ENCODE assay signal across 8 mouse cellular contexts in the genomic region with DNA sequence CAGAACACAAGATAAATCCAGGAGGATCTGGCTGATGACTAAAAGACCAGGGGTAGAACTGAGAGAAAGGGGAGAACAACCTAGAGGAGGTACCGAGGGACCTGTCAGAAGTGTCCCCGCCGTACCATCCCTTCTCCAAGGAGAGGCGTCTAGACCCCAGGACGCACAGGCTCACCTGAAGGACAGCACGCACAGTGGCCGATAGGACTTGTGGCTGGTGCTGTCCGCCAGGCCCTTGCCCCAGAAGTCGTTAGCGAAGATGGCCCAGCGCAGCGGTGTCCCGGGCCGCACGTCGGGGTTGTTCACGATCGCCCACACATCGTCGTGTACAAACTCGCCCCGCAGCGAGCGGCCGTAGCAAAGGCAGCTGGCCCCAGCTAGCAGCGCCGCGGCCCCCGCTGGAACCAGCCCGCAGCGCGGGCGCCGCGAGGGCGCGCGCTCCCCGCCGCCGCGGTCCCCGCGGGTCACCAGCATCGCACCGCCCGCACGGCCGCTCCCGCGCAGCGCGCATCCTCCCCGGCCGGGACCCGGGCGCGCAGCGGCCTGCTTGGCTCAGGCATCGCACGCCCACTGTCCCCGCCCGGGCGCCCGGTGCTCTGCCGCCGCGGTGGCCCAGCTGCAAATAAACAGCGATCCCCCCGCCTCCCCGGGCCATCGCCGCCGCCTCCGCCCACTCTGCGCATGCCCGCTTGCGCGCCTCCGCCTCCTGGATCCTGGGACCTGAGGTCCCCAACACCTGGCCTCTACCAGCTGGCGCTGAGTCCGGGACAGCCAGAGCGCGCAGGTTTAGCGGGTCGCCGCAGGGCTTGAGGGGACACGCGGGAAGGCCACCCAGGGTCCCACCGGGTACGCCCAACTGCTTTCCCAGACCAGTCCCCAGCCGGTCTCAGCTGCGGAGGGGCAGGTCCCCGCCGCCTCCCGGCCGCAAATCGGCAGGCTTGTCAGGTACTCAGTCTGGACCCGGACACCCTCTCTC. TPM values are rescaled to one million over a fixed set of nuclear protein-coding genes. Genes with fewer than 3 reads are reported as not detected.
DNase-seq lines count a peak whose midpoint lies in the region; ATAC-seq lines count a peak whose summit lies in the region.

A gene (minus strand): TSS at position 664 of the 976 bp plus-strand sequence.

- peak; percentile 85 to 96 for DNase-seq in adrenal gland, adult (ENCODE audit: inconsistent age in 2 of 2, low spot score in 1 of 2)
- peak; percentile 78 for DNase-seq in gastrocnemius, postnatal 10 days
- DNase-seq in left cerebral cortex, postnatal 14 days (ENCODE audit: low spot score in 2 of 2), result peak; percentile 29 to 67
- peak; percentile 59 for DNase-seq in right cerebral cortex, postnatal 36 days (ENCODE audit: low spot score in 2 of 2)
- DNase-seq in yolk sac, embryonic 10.5 days (ENCODE audit: low spot score), result peak; percentile 74

- H3K4me3 ChIP-seq in hindbrain, embryonic 16.5 days (ENCODE audit: low read length), result peak within 1 kb of the TSS; percentile 84

- intact Hi-C loops in left cerebral cortex, postnatal 14 days (cut with DNase I), result loop anchor here (10.0 kb wide), 2 partner anchors 111 to 241 kb away; no protein-coding TSS in a partner anchor

- no peaks in the 10 kb centered on the region for H3K36me3 ChIP-seq in hindbrain, embryonic 16.5 days (ENCODE audit: control insufficient read depth, insufficient read depth, low read length)

- peaks cover 14% of the 10 kb centered on the region for H3K4me1 ChIP-seq in hindbrain, embryonic 16.5 days (ENCODE audit: control insufficient read depth, insufficient read depth, low read depth, low read length)

- ATAC-seq in common myeloid progenitor, adult 5-6 weeks (replicated peaks; ENCODE audit: low read depth, poor library complexity, severe bottlenecking), result peak; percentile 43
- ATAC-seq in hindbrain, embryonic 16.5 days, result peak; percentile 89
- peak; percentile 61 for ATAC-seq in megakaryocyte progenitor cell, adult 5-6 weeks (replicated peaks; ENCODE audit: poor library complexity)

- H3K4me2 ChIP-seq in hindbrain, embryonic 16.5 days (ENCODE audit: low read length), result peak within 1 kb of the TSS; percentile 86

- peak within 1 kb of the TSS; percentile 89 for H3K9ac ChIP-seq in hindbrain, embryonic 16.5 days (ENCODE audit: low read depth, low read length)

- H3K27ac ChIP-seq in hindbrain, embryonic 16.5 days (ENCODE audit: low read depth, low read length), result peak within 1 kb of the TSS; percentile 75

- H3K9me3 ChIP-seq in hindbrain, embryonic 16.5 days (ENCODE audit: control insufficient read depth, low read length), result peaks cover 3% of the 10 kb centered on the region; the same call in 1 of the 2 replicates

- no peaks in the 10 kb centered on the region; the same call in 1 of the 2 replicates for H3K27me3 ChIP-seq in hindbrain, embryonic 16.5 days (replicated peaks; ENCODE audit: control insufficient read depth, insufficient read depth, low read length)

- WGBS in hindbrain, embryonic 16.5 days, result under 1% methylated on average over 78 of the region's 99 CpGs

RNA-seq across cellular contexts. Expression of the gene that starts here (rescaled TPM):
- under 0.01 and 0.19 TPM in 2 replicates for total RNA-seq in common myeloid progenitor, adult 5-6 weeks (2017)
- total RNA-seq in gastrocnemius, postnatal 10 days (2021), result 10 to 100 TPM; 57.5 to 58.7 TPM
- polyA plus RNA-seq in hindbrain, embryonic 16.5 days (2015; fragmentation: Nextera tagmentation; extraction: Ambion mirVana), result 2.4 and 2.9 TPM in 2 replicates
- total RNA-seq in left cerebral cortex, postnatal 14 days (2021), result 10 to 100 TPM; 44.1 to 48.1 TPM
- not detected in 2 replicates for total RNA-seq in megakaryocyte progenitor cell, adult 5-6 weeks (2015)
- total RNA-seq in megakaryocyte progenitor cell, adult 5-6 weeks (2017), result 0.03 TPM in 1 of 2 replicates, not detected in the other

Comparison
In these comparisons a context has a peak if more than half of its experiments do, and no peak if none do; other contexts are left out.
1. Peak in every context shown above with its lines: DNase-seq, ATAC-seq, H3K4me3 ChIP-seq and H3K27ac ChIP-seq.
2. RNA of the gene that starts here (total RNA-seq): 57.5 to 58.7 TPM in gastrocnemius, postnatal 10 days and 44.1 to 48.1 TPM in left cerebral cortex, postnatal 14 days; under 0.01 to 0.19 TPM in common myeloid progenitor, adult 5-6 weeks and 0.03 TPM in megakaryocyte progenitor cell, adult 5-6 weeks; every median in the first group is over 10 times any median in the second.
3. Peak in ATAC-seq in common myeloid progenitor, adult 5-6 weeks; RNA of the gene not detected or under 1 TPM.
4. Peak in ATAC-seq in megakaryocyte progenitor cell, adult 5-6 weeks; RNA of the gene not detected or under 1 TPM.